Mouse (Mus musculus): ENCODE measurements around the gene Wbp2. TPM values are rescaled to one million over a fixed set of nuclear protein-coding genes. Genes with fewer than 3 reads are reported as not detected.

Wbp2 gene
- polyA plus RNA-seq (2012; rRNA removed) = 253 and 269 TPM in 2 replicates

DNA sequence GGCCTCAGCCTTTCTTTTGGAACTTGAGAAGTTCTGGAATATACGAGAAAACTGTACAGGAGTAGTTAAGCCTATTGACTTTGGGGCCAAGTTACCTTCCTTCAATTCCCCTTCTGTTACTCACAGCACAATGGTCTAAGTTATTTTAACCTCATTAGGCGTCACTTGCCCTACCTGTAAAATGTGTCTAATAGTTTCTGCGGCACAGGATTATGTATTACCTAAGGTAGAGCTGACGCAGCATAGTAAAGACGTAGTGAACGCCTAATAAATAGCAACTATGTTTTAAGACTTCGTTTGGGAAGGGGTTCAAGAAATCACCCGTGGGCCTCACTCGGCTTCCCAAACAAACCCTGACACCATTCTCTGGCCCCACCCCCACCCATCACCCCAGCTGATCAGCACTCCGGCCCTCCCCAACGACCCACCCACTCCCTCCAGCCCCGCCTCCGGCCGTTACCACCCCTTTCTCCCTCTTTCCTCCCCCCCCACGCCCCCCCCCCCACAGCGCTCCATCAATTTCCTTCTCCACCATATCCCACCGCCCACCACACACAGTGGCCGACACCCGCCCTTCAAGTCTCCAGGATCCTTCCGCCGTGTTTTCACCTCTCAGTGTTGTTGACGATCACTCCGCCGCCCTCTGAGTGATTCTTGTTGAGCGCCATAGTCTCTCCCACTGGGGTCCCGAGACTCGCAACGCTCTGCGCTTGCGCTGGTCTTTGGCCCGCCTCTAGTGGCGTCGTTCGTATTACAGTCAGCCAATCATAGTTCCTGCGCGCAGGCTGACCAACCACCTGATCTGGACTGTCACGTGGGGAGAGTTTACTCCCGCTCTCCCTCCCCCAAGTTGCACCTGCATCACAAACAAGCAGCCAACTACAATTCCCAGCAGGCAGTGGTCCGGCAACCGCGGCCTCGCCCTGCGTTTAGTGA, at the start of gene Wbp2:
TSS of gene Wbp2 (minus strand) at position 738 of the 936 bp plus-strand sequence.
- peak within 1 kb of the TSS; percentile 91 for H3K27ac ChIP-seq (ENCODE audit: control insufficient read depth, insufficient read depth, low read depth, low read length)
- no peaks in the 10 kb centered on the region for H3K27me3 ChIP-seq (ENCODE audit: control insufficient read depth, insufficient read depth, low read length)
- H3K4me1 ChIP-seq (ENCODE audit: control insufficient read depth, insufficient read depth, low read length) = peaks cover 6% of the 10 kb centered on the region
- H3K4me3 ChIP-seq (ENCODE audit: control insufficient read depth, low read depth, low read length) = peak within 1 kb of the TSS; percentile 96
- peak; percentile 88 for TF ChIP-seq POLR2A (IDR thresholded peaks at IDR 0.05; ENCODE audit: control insufficient read depth, low read depth, low read length)
- no peak for TF ChIP-seq CTCF (IDR thresholded peaks at IDR 0.05; ENCODE audit: control insufficient read depth, insufficient read depth, insufficient replicate concordance, low read depth, low read length)
- no peaks in the 10 kb centered on the region; the same call in 1 of the 2 replicates for H3K36me3 ChIP-seq (ENCODE audit: control insufficient read depth, insufficient read depth, low read length)

DNA sequence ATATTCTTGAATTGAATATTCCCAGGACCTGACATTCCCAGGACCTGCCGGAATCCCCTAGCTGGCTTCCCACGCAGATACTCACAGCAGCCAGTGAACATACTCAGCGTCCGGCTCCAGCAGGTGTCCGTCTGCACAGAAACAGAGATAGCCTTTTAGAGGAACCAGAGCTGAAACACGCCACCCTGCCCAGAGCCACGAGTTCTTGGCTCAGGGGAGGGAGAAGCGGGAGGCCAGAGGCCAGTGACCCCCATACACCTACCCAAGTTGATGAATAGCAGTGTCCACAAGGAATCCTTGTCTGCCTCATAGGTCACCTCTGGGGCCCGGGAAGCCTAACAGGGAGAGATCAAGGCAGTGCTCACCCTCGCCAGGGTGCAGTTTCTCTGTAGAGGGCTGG, 47.4 kb upstream of the Wbp2 start:
- peaks cover 1% of the 10 kb centered on the region for H3K36me3 ChIP-seq (ENCODE audit: control insufficient read depth, insufficient read depth, low read length)
- H3K4me1 ChIP-seq (ENCODE audit: control insufficient read depth, insufficient read depth, low read length) = peaks cover 15% of the 10 kb centered on the region
- H3K4me3 ChIP-seq (ENCODE audit: control insufficient read depth, low read depth, low read length) = no peak overlapping the region
- H3K27me3 ChIP-seq (ENCODE audit: control insufficient read depth, insufficient read depth, low read length) = no peaks in the 10 kb centered on the region
- TF ChIP-seq CTCF (IDR thresholded peaks at IDR 0.05; ENCODE audit: control insufficient read depth, insufficient read depth, insufficient replicate concordance, low read depth, low read length) (no peak), POLR2A (IDR thresholded peaks at IDR 0.05; ENCODE audit: control insufficient read depth, low read depth, low read length) (no peak)
- no peak overlapping the region for H3K27ac ChIP-seq (ENCODE audit: control insufficient read depth, insufficient read depth, low read depth, low read length)

DNA sequence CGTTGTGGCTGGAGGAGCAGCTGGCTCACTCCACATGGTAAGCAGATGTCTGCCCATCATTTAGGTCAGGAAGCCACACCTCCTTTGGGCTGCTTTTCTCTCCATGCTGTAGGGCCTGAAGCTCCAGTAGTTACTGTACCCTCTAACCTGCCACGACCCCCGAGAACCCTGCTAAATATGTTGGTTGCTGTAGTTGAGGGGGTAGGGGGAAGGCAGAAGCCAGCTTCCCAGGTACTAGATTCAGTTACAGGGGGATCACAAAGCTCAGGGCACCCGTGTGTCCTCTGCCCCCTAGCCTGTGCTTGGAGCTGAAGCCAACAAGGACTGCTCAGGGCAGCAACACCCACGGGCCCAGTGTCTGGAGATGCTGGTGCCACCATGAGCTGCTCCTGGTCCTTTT, 46.7 kb upstream of the Wbp2 start:
- H3K4me3 ChIP-seq (ENCODE audit: control insufficient read depth, low read depth, low read length) = no peak overlapping the region
- no peak for TF ChIP-seq POLR2A (IDR thresholded peaks at IDR 0.05; ENCODE audit: control insufficient read depth, low read depth, low read length)
- no peak for TF ChIP-seq CTCF (IDR thresholded peaks at IDR 0.05; ENCODE audit: control insufficient read depth, insufficient read depth, insufficient replicate concordance, low read depth, low read length)
- H3K4me1 ChIP-seq (ENCODE audit: control insufficient read depth, insufficient read depth, low read length) = peaks cover 15% of the 10 kb centered on the region
- peaks cover 1% of the 10 kb centered on the region for H3K36me3 ChIP-seq (ENCODE audit: control insufficient read depth, insufficient read depth, low read length)
- H3K27me3 ChIP-seq (ENCODE audit: control insufficient read depth, insufficient read depth, low read length) = no peaks in the 10 kb centered on the region
- H3K27ac ChIP-seq (ENCODE audit: control insufficient read depth, insufficient read depth, low read depth, low read length) = no peak overlapping the region

GRCm38 (mm10) chr11:116132366-116133333, 45.9 kb upstream of the Wbp2 start:
- TF ChIP-seq CTCF (IDR thresholded peaks at IDR 0.05; ENCODE audit: control insufficient read depth, insufficient read depth, insufficient replicate concordance, low read depth, low read length) = no peak
- no peak for TF ChIP-seq POLR2A (IDR thresholded peaks at IDR 0.05; ENCODE audit: control insufficient read depth, low read depth, low read length)
- Histone ChIP-seq H3K27me3 (ENCODE audit: control insufficient read depth, insufficient read depth, low read length) (no peaks in the 10 kb centered on the region), H3K4me1 (ENCODE audit: control insufficient read depth, insufficient read depth, low read length) (peaks cover 11% of the 10 kb centered on the region), H3K27ac (ENCODE audit: control insufficient read depth, insufficient read depth, low read depth, low read length) (no peak overlapping the region), H3K36me3 (ENCODE audit: control insufficient read depth, insufficient read depth, low read length) (peaks cover 1% of the 10 kb centered on the region), H3K4me3 (ENCODE audit: control insufficient read depth, low read depth, low read length) (no peak overlapping the region)

- TF ChIP-seq CTCF (IDR thresholded peaks at IDR 0.05; ENCODE audit: control insufficient read depth, insufficient read depth, insufficient replicate concordance, low read depth, low read length) (no peak), POLR2A (IDR thresholded peaks at IDR 0.05; ENCODE audit: control insufficient read depth, low read depth, low read length) (no peak)
- no peak overlapping the region for H3K4me3 ChIP-seq (ENCODE audit: control insufficient read depth, low read depth, low read length)
These were observed 44.8 kb upstream of the Wbp2 start for GRCm38 (mm10) chr11:116131349-116132170.

GRCm38 (mm10) chr11:116130488-116131205, 43.9 kb upstream of the Wbp2 start, which contains the start of gene Trim65:
Gene Trim65, minus strand, starts transcription at chr11:116131128.
- H3K27me3 ChIP-seq (ENCODE audit: control insufficient read depth, insufficient read depth, low read length) = no peaks in the 10 kb centered on the region
- H3K4me1 ChIP-seq (ENCODE audit: control insufficient read depth, insufficient read depth, low read length) = peaks cover 15% of the 10 kb centered on the region
- peak within 1 kb of the TSS; percentile 62 for H3K27ac ChIP-seq (ENCODE audit: control insufficient read depth, insufficient read depth, low read depth, low read length)
- TF ChIP-seq POLR2A (IDR thresholded peaks at IDR 0.05; ENCODE audit: control insufficient read depth, low read depth, low read length) = no peak; the same call in 1 of the 2 replicates
- TF ChIP-seq CTCF (IDR thresholded peaks at IDR 0.05; ENCODE audit: control insufficient read depth, insufficient read depth, insufficient replicate concordance, low read depth, low read length) = peak; percentile 68; the same call in 1 of the 2 replicates
- H3K36me3 ChIP-seq (ENCODE audit: control insufficient read depth, insufficient read depth, low read length) = no peaks in the 10 kb centered on the region; the same call in 1 of the 2 replicates
- peak within 1 kb of the TSS; percentile 86 for H3K4me3 ChIP-seq (ENCODE audit: control insufficient read depth, low read depth, low read length)

More at GRCm38 (mm10) chr11:116131349-116132170, 44.8 kb upstream of the Wbp2 start:
- Histone ChIP-seq H3K27ac (ENCODE audit: control insufficient read depth, insufficient read depth, low read depth, low read length) (no peak overlapping the region; the same call in 1 of the 2 replicates), H3K27me3 (ENCODE audit: control insufficient read depth, insufficient read depth, low read length) (no peaks in the 10 kb centered on the region), H3K4me1 (ENCODE audit: control insufficient read depth, insufficient read depth, low read length) (peaks cover 15% of the 10 kb centered on the region), H3K36me3 (ENCODE audit: control insufficient read depth, insufficient read depth, low read length) (peaks cover 1% of the 10 kb centered on the region)

All from testis, adult 2 months (tissue).